Mouse (Mus musculus) layer of hippocampus, postnatal 36 days (tissue): ENCODE measurements at regions not wholly inside any gene's neighbourhood (a gene's known extent, or its start where the extent isn't known, plus 50 kb on each side); places are given as distances from the start of the nearest gene placed in this dataset.

Source experiments
- DNase-seq, 2 experiments: peaks; one replicate each; pipeline ENCODE4 v3.0.0; 2022

DNA sequence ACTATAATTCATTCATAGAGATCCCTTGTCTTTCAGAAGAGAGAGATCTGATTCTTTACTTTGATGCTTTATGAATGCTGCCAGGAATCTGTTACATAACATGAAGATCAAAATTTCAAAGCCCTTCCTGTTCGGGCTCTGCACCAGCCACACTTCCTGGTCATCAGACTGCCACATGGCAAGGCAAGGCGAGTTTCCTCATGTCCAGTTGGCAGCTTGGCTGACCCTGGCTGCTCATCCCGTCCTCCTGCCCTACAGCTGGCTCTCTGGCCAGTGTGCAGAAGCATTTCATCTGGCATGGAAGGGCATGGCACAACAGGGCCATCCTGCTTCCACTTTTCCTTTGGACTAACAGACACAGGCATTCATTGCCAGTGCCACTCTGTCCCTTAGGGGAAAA is 292.2 kb upstream of the Slc24a5 start:
- peak in 1 of 2 experiments; percentile 6 for DNase-seq

DNA sequence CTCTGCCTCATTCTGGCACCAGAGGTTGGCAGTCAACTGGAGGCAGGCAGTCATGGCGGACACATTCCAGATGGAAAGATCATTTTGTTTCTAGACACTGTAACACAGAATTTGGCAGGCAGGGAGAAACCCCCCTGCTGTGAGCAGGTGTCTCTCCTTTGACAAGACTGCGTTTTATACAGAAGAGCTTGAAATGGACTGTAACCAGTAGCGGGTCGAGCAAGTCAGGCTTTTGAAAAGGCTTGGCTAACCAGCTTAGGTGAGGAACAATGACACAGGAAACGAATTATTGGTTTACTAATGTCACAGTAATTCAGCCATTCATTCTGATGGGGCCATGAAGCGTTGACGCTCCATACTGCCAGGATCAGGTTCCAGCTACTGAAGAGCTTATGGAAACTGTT is 275.3 kb upstream of the Slc24a5 start:
- no peak for DNase-seq

DNA sequence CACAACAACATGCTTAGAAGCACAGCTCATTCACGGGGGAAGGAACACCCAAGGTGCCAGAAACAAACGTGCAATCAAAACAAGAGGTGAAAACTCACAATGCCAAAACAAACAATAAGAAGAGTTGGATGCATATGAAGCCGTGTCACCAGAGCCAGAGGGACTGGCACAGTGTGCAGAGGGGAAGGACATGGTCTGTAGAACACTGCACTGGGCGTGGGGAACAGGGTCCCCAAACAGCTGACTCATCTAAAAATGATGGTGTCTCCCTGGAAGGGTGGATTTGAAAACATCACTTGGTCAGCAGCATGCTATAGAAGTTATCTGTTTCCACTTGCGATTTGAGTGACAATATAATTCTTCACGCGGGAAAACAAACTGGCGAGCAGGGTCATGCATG is 256.2 kb upstream of the Slc24a5 start:
- no peak for DNase-seq

DNA sequence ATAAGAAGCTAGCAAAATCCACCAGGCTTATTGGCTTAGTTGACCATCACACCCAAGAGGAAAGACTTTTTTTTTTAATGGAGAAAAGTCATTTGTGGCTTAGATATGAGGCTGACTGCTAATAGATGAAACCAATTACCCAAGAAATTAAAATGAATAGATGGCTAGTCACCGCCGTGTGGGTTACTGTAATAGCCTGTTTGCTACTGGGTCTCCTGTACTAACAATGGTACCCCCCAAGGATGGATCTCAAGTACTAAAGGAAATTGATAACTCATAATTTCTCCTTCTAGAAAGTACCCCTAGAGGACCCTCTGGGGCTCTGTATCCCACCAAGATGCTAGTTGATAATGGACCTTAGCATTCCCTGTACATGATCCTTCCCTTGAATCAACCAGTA is 251.1 kb upstream of the Slc24a5 start:
- no peak for DNase-seq

DNA sequence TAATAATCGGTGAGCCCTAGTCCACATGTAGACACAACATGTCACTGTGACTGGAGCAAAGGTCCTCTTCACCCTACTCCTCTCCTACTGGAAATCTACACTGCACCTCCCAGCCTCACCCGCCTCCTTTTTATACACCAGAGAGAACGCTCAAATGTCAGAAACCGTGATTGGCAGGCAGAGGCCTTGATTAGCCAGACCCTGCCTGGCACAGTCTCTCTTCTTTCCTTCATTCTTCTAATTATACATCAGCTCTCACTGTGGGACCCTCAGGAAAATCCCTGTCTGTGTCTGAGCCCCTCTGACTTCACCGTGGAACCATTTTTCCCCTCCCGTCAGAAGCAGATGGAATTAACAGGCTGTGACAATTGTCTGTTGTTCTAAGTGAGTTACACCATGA is 248.1 kb upstream of the Slc24a5 start:
- no peak for DNase-seq

DNA sequence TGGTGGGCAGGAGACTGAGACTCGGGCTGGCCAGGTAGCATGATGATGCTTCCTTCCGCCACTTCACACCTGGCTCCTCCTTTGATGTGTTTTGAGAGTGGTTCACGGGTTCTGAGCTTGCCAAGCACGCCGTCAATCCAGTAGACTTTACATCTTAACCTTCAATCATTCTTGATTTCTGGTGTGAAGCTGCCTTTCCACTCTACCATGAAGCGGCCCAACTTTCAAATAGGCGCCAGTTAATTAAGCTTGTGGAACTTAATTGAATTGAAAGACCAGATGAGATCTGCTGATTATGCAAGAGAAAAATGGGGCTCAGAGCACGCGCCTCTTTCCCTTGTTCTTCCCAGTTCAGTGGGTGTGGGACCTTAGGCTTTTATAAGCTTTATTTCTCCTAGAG is 247.1 kb upstream of the Slc24a5 start:
- DNase-seq = no peak

DNA sequence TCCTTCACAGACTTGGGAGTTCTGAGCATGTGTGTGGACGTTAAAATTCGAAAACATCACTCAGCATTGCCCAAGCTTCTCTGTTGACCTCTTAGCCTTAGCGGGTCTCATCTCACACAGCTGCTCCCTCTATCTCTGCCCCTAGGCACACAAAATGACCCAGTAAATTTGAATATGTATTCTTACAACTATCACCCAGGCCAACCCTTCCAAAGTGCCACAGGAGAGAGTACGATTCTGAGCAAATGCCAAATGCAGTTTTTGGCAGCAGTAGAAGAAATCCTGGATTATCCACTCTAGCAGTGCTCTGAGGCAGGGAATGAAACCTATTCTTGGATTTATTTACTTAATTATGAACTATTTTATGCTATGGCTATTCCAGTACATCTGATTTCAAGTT is 246.6 kb upstream of the Slc24a5 start:
- no peak for DNase-seq

DNA sequence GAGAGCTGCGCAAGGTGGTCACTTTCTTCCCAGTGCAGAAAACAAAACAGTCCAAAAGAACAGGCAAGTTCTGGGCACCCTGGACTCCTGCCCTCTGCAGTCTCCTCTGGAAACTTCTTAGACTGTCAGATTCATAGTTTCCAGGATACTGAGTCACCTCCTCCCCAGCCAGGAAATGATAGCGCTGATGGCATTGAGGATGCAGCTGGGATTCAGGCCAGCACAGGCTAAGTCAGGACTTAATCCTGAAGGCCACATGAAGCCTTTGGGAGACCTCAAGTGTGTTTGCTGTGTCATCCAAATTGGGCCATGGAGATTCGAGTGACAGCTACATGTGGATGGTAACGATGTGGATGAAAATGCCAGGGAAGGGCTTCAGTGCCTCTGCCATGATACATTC is 219.1 kb upstream of the Slc24a5 start:
- no peak for DNase-seq

DNA sequence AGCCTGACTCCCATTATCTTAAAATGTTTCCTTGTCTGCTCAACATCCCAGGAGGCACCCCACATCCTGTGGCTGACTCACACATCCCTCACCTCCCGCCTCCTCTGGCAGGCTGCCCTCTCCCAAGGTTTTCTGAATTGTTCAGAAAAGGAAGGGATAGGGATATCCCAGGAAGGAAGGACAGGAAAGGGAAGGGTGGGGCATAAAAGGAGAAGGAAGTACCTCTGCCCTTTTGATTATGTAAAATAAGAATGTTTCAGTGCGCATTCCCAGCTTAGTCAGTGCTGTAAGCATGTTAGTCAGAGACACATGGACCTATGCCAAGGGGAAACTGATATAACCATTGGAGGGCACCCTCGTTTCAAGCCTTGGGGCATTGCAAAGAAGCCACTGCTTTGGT is 209.4 kb upstream of the Slc24a5 start:
- DNase-seq = no peak

DNA sequence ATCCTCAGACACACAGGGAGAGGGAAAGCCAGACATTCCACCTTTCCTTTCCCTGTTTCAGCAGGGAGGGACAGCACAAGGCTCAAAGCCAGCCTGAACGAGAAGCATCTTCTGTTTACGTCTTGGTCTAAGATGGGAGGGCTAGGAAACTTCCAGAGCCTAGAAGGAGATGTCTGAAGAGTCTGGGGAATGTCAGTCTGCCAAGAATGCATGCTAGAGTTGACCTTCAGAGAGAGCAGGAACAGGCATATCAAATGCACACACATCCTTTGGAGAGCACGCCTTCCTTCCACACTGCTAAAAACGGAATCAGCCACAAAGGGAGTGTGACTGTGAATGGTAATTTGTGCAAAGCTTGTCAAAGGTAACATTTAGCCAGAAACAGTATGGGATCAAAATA is 179.7 kb upstream of the Slc24a5 start:
- DNase-seq = no peak

DNA sequence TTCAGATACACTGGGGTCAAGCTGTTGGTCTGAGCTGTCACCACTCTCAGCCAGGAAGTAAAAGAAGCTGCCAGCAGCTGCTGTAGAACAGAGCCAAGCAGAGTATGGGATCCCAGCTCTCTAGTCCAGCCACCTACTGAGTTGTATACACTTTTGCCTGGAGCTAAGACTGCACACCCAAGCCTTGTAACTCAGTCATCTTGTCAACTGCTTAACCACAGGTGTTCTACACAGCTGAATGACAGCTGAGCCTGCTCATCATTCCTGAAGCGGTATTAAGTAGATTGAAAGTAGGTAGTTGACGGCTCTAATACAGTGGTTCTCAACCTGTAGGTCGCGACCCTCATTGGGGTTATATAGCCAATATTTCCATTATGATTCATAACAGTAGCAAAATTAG is 172.9 kb upstream of the Slc24a5 start:
- no peak for DNase-seq

DNA sequence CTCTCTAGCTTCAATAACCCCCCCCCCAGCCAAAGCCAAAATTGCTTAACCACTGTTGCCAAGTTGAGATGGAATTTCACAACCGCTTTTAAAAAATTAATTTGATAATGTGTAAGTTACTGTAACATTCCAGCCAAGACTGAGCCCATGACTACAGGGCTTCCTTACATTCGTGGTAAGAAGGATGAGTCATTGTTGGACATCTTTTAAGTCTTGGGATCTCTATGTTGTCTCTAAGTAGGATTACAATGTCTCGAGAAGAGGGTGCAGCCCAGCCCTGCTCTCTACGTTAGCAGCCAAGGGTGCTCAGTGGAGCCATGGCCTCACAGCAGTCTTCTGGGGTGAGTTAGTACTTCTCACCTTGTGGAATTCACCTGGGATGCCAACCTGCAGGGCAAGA is 164.4 kb upstream of the Slc24a5 start:
- no peak for DNase-seq

DNA sequence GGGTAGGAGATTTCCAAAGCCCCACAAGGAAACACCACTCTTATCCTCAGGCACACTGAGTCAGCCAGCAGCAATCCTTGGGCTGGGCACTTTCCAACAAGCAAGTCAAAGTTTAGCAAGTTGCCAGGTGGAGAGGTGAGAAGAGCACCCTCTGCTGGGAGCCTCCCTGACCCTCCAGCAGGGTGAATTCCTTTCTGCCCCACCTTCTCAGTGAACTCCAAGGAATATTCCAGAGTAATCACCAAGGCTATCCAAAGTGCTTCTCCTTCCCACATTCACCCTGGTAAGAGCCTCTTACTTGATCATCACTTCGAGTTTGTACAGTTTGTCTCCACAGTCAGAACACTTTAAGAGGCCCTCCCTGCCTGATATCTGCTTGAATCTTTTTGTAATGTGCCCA is 162.8 kb upstream of the Slc24a5 start:
- DNase-seq = no peak

DNA sequence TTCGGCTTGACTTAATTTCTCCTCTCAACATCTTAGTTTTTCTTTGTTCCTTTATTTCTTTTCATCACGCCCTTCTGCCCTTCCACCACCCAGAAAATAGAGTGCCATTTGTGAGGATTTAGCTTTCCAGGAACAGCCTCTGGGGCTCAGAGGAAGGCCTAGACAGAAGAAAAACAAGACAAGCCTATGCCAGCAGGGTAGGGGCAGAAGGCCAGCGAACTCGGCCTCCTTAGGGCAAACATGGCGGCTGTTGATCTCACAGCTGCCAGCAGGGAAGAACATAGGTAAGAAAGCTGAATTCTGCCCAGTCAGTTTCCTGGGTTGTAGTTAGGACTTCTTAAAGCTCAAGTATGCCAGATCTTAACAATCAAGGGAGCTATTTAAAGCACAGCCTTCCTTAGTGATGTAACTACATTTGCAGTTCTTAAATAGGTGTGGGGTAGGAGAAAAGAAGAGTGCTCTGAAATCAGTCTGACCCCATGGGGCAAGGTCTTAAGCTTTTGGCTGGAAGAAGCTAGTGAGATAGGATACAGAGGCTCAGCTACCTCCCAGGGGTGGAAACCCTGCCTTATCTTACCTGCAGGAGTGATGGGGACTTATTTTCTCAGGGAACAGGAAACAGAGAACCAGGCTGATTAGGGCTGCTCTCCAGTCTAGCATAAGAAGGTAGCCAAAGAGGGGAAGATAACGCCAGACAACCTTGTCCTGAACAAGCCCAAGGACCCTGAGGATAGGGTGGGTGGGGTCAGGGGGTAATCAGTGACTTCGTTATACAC is 148.8 kb upstream of the Slc24a5 start:
- no peak for DNase-seq

DNA sequence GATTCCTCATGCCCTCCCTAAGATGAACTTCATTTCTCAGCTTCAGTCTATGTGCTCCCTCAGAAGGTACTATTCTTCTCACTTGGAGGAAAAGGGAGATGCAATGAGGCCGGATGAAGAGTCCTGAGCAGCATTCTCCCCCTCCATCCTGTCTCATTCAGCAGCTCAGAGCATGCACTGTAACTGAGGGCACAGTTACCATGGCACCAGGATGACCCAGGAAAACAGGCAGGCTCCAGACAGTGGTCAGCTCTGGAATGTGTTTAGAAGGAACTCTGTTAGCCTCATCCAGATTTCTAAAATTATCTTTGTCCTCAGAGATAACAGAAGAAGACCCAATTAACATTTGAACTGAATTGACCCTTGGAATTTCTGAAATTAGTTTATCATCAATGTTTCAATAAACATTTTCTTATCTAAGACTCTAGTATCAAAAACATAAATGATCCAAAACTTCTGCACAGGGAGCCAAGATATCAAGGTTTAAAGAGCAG is 148.1 kb upstream of the Slc24a5 start:
- DNase-seq = no peak

DNA sequence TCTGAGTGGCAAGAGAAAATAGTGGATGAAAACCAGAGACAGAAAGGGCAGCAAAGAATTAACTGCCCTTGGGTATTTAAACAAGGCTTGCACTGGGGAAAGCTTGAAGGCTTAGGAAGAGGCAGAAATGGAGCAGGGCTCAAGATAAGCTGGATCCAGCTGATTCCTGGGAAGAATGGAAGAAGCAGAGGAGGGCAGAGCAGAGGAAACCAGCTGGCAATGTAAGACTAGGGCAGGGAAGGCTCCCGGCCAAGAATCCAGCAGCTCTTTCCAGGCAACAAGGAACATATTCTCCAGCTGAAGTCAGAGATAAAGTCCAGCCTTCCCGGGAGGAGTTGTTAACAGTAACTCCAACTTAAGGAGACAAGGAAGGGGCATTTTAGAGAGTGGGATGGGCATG is 147.7 kb upstream of the Slc24a5 start:
- DNase-seq = no peak

DNA sequence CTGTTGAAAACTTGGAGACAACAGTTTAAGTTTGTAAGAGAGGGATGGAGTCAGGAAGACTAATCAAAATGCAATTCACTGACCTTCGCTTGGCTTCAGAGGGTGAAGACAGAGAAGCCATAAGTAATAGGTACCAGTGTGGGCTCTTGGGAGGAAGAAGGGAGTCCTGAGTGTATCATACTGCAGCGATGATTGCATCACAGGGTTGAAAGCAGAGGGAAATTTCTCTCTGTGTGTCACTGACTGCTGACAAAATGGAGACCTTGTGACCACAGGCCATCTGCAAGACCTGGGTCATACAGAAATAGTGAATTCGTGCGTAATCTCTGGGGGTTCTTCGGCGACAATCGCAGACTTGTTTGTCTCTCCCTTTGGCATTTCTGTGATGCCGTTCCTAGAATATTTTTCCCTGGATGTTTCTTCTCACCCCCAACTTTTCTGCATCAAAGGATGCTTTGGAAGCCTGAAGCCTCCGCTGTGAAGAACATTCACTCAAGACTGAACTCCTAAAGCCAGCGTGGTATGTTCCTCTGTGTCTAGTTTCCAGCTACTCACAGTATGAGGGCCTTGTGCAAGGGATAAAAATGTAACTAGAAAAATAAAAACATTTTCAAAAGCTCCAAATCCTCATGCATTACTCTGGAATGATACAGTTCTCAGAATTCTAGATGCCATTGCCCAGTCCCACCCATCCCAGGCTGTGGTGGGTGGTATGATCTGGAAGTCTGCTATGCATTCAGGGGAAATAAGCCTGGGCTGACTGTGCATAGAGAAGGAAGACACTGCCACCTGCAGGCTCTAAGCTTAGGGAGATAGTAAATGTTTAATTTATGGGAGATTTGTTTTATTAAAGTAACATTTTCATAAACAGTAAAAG is 139.8 kb upstream of the Slc24a5 start:
- DNase-seq = peak; percentile 46 to 59

DNA sequence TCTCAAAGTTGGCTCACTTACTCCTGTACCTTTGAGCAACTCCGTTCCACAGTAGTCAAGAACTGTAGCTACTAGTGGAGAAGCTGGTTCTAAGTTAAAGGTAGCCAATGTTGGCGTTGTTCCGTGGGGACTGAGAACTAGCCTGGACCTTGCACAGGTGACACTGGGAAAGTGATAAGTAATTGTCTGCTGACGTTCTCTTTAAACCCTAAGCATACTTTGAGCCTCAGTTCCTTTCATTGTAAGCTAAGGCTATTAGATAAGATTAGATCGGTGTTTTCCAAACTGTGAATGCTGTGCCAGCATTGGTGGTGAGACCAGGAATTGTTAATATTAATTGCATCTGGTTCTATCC is 139.2 kb upstream of the Slc24a5 start:
- DNase-seq = no peak

DNA sequence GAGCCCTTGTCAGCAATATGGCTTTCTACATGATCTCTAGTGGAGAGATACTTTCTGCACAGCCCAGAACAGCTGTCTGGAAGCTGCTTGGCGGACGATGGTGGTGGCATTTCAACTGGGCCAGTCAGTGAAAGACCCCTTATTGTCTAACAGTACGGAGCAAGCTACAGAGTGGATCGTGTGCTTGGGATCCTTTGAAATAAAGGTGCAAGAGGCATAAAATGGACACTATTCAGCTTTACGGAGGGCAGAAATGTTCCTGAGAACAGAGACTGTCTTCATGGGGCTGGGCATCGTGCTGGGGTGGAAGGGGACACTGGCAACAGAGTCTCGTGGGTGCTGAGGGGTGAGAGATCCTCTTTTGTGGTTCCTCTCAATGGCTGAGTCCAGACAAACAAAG is 137.2 kb upstream of the Slc24a5 start:
- no peak for DNase-seq

DNA sequence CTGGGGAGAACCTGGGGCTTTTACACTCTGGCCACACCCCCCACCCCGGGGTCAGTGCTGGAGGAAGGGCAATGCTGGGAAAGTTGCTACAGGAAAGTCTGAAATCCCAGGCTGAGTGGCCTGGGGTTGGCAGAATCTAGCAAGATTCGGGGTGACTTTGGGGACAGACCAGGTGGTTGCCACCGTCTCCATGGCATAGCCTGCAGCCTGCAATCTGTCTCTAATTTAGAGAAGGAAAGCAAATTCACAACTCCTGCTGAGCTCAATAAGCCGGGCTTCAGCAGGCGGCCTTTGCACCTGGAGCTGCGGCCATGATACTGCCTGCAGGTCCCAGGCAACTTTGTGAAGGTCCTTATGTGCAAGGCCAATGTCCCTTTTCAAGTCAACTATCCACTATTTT is 135.4 kb upstream of the Slc24a5 start:
- DNase-seq = no peak

DNA sequence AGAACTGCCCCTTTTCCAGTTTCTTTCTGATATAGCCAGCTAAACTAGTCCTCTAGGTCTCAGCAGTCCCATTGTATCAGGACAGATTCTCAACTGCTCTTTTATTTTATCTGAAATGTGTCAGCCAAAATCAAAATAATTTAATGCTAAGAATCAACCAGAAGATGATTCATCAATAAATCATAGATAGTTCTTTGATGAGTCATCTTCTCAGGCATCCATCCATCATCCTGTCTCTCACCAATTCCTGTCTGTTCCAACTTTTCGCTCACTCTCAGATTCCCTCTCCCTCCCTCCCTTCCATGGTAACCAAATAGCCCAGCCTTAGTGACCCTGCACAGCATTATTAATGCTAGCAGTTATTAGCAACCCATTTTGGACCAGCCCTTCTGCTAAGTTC is 134.0 kb upstream of the Slc24a5 start:
- no peak for DNase-seq

DNA sequence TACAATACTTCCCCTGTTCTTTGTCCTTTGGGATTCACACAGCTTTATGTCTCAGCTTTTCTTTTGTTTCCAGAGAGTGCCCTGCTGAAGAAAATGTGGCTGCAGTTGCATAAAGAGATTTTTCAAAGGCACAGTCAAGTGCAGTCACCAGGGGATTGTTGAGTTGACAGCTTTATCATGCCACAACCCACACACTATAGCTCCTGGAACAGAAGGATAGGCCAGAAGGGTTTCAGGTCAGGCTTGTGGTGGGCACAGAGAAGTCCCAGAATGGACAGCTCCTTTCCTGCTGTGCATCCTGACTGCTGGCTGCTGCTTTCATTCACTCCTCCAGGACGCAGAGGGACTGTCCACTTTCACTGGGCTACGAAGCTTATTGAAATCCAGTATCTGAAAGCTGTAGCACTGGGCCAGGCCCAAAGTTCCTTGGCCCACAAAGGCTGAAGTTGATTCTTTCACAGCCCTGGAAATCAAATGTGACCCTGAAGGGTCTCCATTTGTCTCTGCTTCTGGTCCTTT is 119.6 kb upstream of the Slc24a5 start:
- DNase-seq = no peak

DNA sequence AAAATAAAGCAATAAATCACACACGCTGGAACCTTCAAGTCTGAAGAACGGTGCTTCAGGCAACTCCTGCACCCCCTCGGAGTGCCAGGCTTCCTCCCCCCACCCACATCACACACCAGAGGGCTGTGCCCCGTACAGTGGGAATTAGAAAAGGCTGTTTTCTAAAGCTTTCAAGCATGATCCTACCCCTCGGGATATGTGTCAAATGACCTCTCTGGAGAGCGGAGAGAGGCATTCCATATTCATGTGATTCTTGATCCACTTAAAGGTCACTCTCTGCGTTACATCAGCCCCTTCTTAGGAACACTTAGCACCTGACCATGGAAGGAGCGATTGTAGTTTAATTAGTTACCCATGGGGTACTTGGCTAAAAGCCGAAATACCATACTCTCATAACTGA is 119.1 kb upstream of the Slc24a5 start:
- DNase-seq = no peak

DNA sequence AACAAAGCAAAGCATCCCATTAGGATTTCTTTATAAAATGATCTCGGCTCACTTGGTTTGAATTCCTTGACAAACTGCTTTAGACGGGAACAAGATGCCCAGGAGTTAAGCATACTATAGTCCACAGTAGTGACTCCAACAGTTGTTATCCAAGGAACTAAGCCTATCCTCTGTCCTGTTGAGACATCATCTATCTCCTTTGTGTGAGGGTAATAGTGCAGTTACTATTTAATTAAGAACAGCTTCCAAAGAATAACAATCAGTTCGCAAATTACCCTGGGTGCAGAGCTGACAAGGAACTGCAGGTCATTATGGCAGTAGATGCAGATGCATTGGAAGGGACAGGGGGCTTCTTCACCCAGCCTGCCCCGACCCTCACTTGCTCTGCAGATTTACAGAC is 115.7 kb upstream of the Slc24a5 start:
- DNase-seq = no peak
